Comparison of ENCODE assay signal across 12 mouse cellular contexts in the genomic region with DNA sequence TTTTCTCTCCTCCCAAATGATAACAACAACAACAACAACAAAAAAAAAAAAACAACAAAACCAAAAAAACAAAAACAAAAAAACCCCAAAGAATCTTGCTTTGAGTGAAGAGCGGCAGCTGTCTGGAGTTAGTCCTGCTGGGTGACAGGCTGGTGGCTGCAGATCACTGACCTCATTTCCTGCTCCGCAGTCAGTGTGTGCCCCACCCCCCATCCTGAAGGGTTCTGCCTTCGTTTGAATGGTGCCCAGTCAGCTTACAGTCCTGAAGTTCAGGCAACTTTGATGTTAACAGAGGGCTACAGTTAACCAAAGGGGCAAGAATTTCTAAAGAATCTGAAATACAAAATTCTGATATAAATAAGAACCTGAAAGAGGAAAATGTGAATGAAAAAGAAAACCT. TPM values are rescaled to one million over a fixed set of nuclear protein-coding genes. Genes with fewer than 3 reads are reported as not detected.
DNase-seq lines count a peak whose midpoint lies in the region; ATAC-seq and TF ChIP-seq lines count a peak whose summit lies in the region.
"Had no signal": no experiment of that assay in that cellular context is flagged by ENCODE, and none has a peak within 500 bp of the region (broad histone marks: within the 10 kb centered on the region; RNA-seq: fewer than 3 reads in every experiment).

No protein-coding gene starts in this region.

- no peak overlapping the region for H3K4me3 ChIP-seq in forebrain, embryonic 14.5 days (ENCODE audit: low read depth, low read length)
- H3K4me3 ChIP-seq in forebrain, embryonic 10.5 days: no peak overlapping the region
- no peak overlapping the region for H3K4me3 ChIP-seq in lung, embryonic 14.5 days (ENCODE audit: low read depth, low read length)
- H3K4me3 ChIP-seq in limb, embryonic 10.5 days: no peak overlapping the region
- H3K4me3 ChIP-seq: embryonic facial prominence, embryonic 15.5 days; hindbrain, embryonic 13.5 days; limb, embryonic 13.5 days had no signal

- no peak overlapping the region for H3K27ac ChIP-seq in forebrain, embryonic 14.5 days (ENCODE audit: low read depth, low read length)
- H3K27ac ChIP-seq in forebrain, embryonic 10.5 days: no peak overlapping the region
- no peak overlapping the region for H3K27ac ChIP-seq in lung, embryonic 14.5 days (ENCODE audit: low read depth)
- no peak overlapping the region for H3K27ac ChIP-seq in limb, embryonic 10.5 days
- H3K27ac ChIP-seq: embryonic facial prominence, embryonic 15.5 days; hindbrain, embryonic 13.5 days; limb, embryonic 13.5 days had no signal

- no peaks in the 10 kb centered on the region for H3K36me3 ChIP-seq in forebrain, embryonic 14.5 days (ENCODE audit: control insufficient read depth, insufficient read depth, low read length)
- no peaks in the 10 kb centered on the region for H3K36me3 ChIP-seq in forebrain, embryonic 10.5 days (replicated peaks)
- no peaks in the 10 kb centered on the region for H3K36me3 ChIP-seq in lung, embryonic 14.5 days (ENCODE audit: insufficient read depth)
- H3K36me3 ChIP-seq in limb, embryonic 10.5 days: no peaks in the 10 kb centered on the region
- H3K36me3 ChIP-seq: embryonic facial prominence, embryonic 15.5 days; hindbrain, embryonic 13.5 days; limb, embryonic 13.5 days had no signal

- H3K27me3 ChIP-seq in forebrain, embryonic 14.5 days (replicated peaks; ENCODE audit: control insufficient read depth, insufficient read depth, low read length): no peaks in the 10 kb centered on the region
- H3K27me3 ChIP-seq in forebrain, embryonic 10.5 days (ENCODE audit: poor library complexity, severe bottlenecking): no peaks in the 10 kb centered on the region
- no peaks in the 10 kb centered on the region for H3K27me3 ChIP-seq in lung, embryonic 14.5 days (ENCODE audit: insufficient read depth, low read length)
- no peaks in the 10 kb centered on the region for H3K27me3 ChIP-seq in limb, embryonic 10.5 days (ENCODE audit: low read depth, poor library complexity, severe bottlenecking)
- H3K27me3 ChIP-seq: embryonic facial prominence, embryonic 15.5 days; hindbrain, embryonic 13.5 days; limb, embryonic 13.5 days had no signal

- TF ChIP-seq CTCF in lung, embryonic 14.5 days (IDR thresholded peaks at IDR 0.05; ENCODE audit: low read depth): no peak

- no peak overlapping the region for H3K9ac ChIP-seq in forebrain, embryonic 14.5 days (ENCODE audit: low read length)
- no peak overlapping the region for H3K9ac ChIP-seq in lung, embryonic 14.5 days
- H3K9ac ChIP-seq: embryonic facial prominence, embryonic 15.5 days; hindbrain, embryonic 13.5 days; limb, embryonic 13.5 days had no signal

- no peaks in the 10 kb centered on the region for H3K9me3 ChIP-seq in forebrain, embryonic 14.5 days (replicated peaks; ENCODE audit: control insufficient read depth, low read length)
- H3K9me3 ChIP-seq in forebrain, embryonic 10.5 days: no peaks in the 10 kb centered on the region
- H3K9me3 ChIP-seq in lung, embryonic 14.5 days (ENCODE audit: low read depth, low read length): no peaks in the 10 kb centered on the region
- no peaks in the 10 kb centered on the region for H3K9me3 ChIP-seq in limb, embryonic 10.5 days (replicated peaks)
- H3K9me3 ChIP-seq: embryonic facial prominence, embryonic 15.5 days; hindbrain, embryonic 13.5 days; limb, embryonic 13.5 days had no signal

- no peak for ATAC-seq in forebrain, embryonic 14.5 days
- ATAC-seq in lung, embryonic 14.5 days (ENCODE audit: insufficient read depth): no peak
- ATAC-seq in erythroblast, adult 5-6 weeks (replicated peaks; ENCODE audit: low FRiP score, poor library complexity, severe bottlenecking): no peak

- H3K4me2 ChIP-seq in forebrain, embryonic 14.5 days (ENCODE audit: low read length): no peak overlapping the region
- H3K4me2 ChIP-seq in lung, embryonic 14.5 days: no peak overlapping the region
- H3K4me2 ChIP-seq: embryonic facial prominence, embryonic 15.5 days; hindbrain, embryonic 13.5 days; limb, embryonic 13.5 days had no signal

- WGBS in forebrain, embryonic 14.5 days: 18% methylated on average over 3 of the region's 3 CpGs
- WGBS in forebrain, embryonic 10.5 days: 12% methylated on average over 3 of the region's 3 CpGs
- 8% methylated on average over 3 of the region's 3 CpGs for WGBS in lung, embryonic 14.5 days
- 9% methylated on average over 3 of the region's 3 CpGs for WGBS in limb, embryonic 10.5 days

- DNase-seq in forebrain, embryonic 14.5 days (ENCODE audit: low spot score): peak; percentile 18
- no peak for DNase-seq in forebrain, embryonic 10.5 days (ENCODE audit: extremely low spot score, low spot score)
- DNase-seq in lung, embryonic 14.5 days: peak; percentile 44
- no peak for DNase-seq in lung, postnatal 36 days
- DNase-seq in cerebellum, adult 8-10 months: peak; percentile 51
- DNase-seq in limb, embryonic 10.5 days (ENCODE audit: low spot score): peak; percentile 51
- DNase-seq in layer of hippocampus, adult 8-10 months (ENCODE audit: low spot score in 2 of 2): no peak
- DNase-seq: B cell, adult 2 months had no signal

- no peaks in the 10 kb centered on the region for H3K4me1 ChIP-seq in forebrain, embryonic 14.5 days (ENCODE audit: control insufficient read depth, insufficient read depth, low read length)
- H3K4me1 ChIP-seq in forebrain, embryonic 10.5 days: peaks cover 11% of the 10 kb centered on the region
- no peaks in the 10 kb centered on the region for H3K4me1 ChIP-seq in lung, embryonic 14.5 days (ENCODE audit: insufficient read depth)
- H3K4me1 ChIP-seq in limb, embryonic 10.5 days: peaks cover 12% of the 10 kb centered on the region
- H3K4me1 ChIP-seq: embryonic facial prominence, embryonic 15.5 days; hindbrain, embryonic 13.5 days; limb, embryonic 13.5 days had no signal

RNA-seq across cellular contexts. Expression of gene Ntrk2, which starts 19.9 kb away (rescaled TPM):
- 49.9 and 66.7 TPM in 2 replicates for polyA plus RNA-seq in forebrain, embryonic 14.5 days (2014; fragmentation: Nextera tagmentation; extraction: Ambion mirVana)
- 27.8 and 33.2 TPM in 2 replicates for polyA plus RNA-seq in forebrain, embryonic 10.5 days (2016; fragmentation: Nextera tagmentation; extraction: Ambion mirVana)
- 1.3 and 1.7 TPM in 2 replicates for polyA plus RNA-seq in lung, embryonic 14.5 days (2014; fragmentation: Nextera tagmentation; extraction: Ambion mirVana)
- polyA plus RNA-seq in limb, embryonic 10.5 days (2016; fragmentation: Nextera tagmentation; extraction: Ambion mirVana): 2.4 and 5.7 TPM in 2 replicates
- total RNA-seq in layer of hippocampus, adult 8-10 months (2022): 100 to 1,000 TPM; 326 to 378 (median 341) TPM
- total RNA-seq in erythroblast, adult 5-6 weeks (2015; ENCODE audit: low replicate concordance): 0.38 TPM in 1 of 2 replicates, not detected in the other
- total RNA-seq in erythroblast, adult 5-6 weeks (2017; ENCODE audit: low replicate concordance): not detected in 2 replicates

Comparison
In these comparisons a context has a peak if more than half of its experiments do, and no peak if none do; other contexts are left out.
1. DNase-seq: peak in forebrain, embryonic 14.5 days (single experiment), lung, embryonic 14.5 days (single experiment), cerebellum, adult 8-10 months (single experiment) and limb, embryonic 10.5 days (single experiment); none in forebrain, embryonic 10.5 days (single experiment), lung, postnatal 36 days (single experiment) and layer of hippocampus, adult 8-10 months (0 of 2).